Mouse (Mus musculus): ENCODE data around the gene Zfp54. TPM values are rescaled to one million over a fixed set of nuclear protein-coding genes. Genes with fewer than 3 reads are reported as not detected.
"Not testable (repeated sequence)": the region's sequence is repeated elsewhere in the genome, so short reads cannot be mapped to it uniquely, and the experiment has no call there.

Gene Zfp54
- polyA plus RNA-seq, 1 experiment: 1.4 TPM

DNA sequence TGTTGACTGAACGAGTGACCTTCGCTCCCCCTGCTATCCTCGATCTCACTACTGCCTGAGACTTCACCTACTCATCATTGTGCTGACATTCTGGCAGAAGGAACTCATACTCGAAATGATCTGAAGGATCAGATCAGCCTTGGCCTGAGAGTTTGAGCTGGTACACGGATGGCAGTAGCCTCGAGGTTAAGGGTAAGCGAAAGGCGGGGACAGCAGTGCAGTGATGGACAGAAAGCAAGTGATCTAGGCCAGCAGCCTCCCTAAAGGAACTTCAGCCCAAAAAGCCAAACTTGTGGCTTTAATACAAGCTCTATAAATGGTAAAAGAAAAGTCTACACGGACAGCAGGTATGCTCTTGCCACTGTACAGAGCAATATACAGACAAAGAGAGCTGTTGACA is 53.3 kb downstream of the Zfp54 start:
- not testable (repeated sequence) for H3K4me1 ChIP-seq (ENCODE audit: control insufficient read depth, insufficient read depth, insufficient read length, low read length); H3K27ac ChIP-seq (replicated peaks; ENCODE audit: low read depth, low read length); H3K4me3 ChIP-seq (ENCODE audit: insufficient read depth, low read depth, low read length)

DNA sequence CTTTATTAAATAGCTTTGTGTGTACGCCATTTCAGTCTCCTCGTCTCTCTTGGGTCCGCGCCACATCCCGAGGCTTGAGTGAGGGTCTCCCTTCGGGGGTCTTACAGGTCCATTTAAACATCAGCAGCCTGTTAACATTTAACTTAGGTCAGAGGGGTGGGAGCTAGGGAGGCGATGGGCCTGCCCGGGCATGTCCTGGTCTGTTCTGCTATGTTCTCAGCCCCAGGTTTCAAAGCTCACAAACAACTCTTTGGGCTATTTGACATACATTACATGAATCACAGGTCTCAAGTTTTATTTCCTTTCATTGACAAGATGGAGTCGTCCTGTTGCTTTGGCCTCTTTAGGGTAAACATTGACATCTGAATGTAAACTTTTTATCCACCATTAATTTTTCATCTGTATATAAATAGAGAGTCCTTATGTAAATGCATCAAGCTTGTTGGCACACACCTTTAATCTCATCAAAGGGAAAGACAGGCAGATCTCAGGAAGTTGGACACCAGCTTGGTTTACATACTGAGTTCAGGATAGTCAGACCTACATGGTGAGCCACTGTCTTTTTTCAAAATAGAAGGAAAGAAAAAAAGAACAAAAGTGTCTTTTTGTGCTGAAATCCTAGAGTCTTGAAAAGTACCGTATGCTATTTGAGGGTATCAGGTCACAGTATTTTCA is 55.2 kb downstream of the Zfp54 start:
- not testable (repeated sequence) for H3K27ac ChIP-seq (replicated peaks; ENCODE audit: low read depth, low read length); H3K4me3 ChIP-seq (ENCODE audit: insufficient read depth, low read depth, low read length); H3K4me1 ChIP-seq (ENCODE audit: control insufficient read depth, insufficient read depth, insufficient read length, low read length)

Other genes with a start within 250 kb of the Zfp54 start
- gene Vmn1r234, start 197.1 kb upstream of the Zfp54 start, polyA plus RNA-seq (2012; ENCODE audit: insufficient read depth, insufficient read length, missing spikeins): not detected in 2 replicates
- not detected in 2 replicates for gene Vmn1r235, start 166.8 kb upstream of the Zfp54 start, polyA plus RNA-seq (2012; ENCODE audit: insufficient read depth, insufficient read length, missing spikeins)
- not detected in 2 replicates for gene Vmn1r236, start 140.3 kb upstream of the Zfp54 start, polyA plus RNA-seq (2012; ENCODE audit: insufficient read depth, insufficient read length, missing spikeins)
- not detected in 2 replicates for gene Vmn1r237, start 111.4 kb upstream of the Zfp54 start, polyA plus RNA-seq (2012; ENCODE audit: insufficient read depth, insufficient read length, missing spikeins)
- 1.3 and 2.9 TPM in 2 replicates for gene Zfp677, start 39.5 kb upstream of the Zfp54 start, polyA plus RNA-seq (2012; ENCODE audit: insufficient read depth, insufficient read length, missing spikeins)
- gene Zfp51, start 27.1 kb downstream of the Zfp54 start, polyA plus RNA-seq (2012; ENCODE audit: insufficient read depth, insufficient read length, missing spikeins): 6.2 and 8.9 TPM in 2 replicates
- gene Zfp53, start 65.8 kb downstream of the Zfp54 start, polyA plus RNA-seq (2012; ENCODE audit: insufficient read depth, insufficient read length, missing spikeins): 3.1 and 3.6 TPM in 2 replicates
- gene Zfp52, start 112.3 kb downstream of the Zfp54 start, polyA plus RNA-seq (2012; ENCODE audit: insufficient read depth, insufficient read length, missing spikeins): 5.0 and 6.8 TPM in 2 replicates
- 4.5 and 8.5 TPM in 2 replicates for gene Zfp948, start 143.8 kb downstream of the Zfp54 start, polyA plus RNA-seq (2012; ENCODE audit: insufficient read depth, insufficient read length, missing spikeins)
- gene Zfp983, start 227.4 kb downstream of the Zfp54 start, polyA plus RNA-seq (2012; ENCODE audit: insufficient read depth, insufficient read length, missing spikeins): 2.8 and 3.3 TPM in 2 replicates

Data from brown adipose tissue, adult 24 weeks (tissue).